Mouse (Mus musculus): ENCODE measurements around the gene Kcnh4.

DNA sequence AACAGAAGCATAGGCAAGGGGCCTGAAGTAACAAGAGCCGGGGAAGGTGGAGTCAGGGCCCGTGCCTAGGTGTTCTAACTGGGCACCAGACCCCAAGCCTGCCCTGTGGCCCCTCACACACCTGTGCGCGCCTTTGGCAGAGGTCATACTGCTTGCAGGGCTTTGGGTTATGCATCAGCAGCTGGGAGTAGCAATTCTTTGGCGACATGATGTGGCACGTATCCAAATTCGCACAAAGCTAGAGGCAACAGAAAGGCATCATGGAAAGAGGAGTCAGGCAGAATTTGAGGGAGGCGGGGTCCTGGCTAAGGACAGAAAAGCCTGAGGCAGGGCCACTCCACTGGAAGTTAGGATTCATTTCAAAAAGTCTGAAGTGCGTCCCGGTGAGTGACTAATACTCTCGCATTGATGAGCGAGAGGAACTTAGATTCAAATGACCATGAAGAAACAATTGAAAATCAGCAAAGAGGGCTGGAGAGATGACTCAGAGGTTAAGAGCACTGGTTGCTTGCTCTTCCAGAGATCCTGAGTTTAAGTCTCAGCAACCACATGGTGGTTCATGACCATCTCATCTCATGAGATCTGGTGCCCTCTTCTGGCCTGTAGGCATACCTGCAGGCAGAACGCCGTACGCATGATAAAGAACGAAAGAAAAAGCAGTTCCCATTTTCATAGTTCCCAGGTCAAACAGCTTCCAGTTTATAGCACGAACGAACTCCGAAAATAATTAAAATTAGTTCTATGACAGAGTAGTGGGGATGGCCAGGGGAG lies 57.5 kb downstream of the Kcnh4 start:
- TF ChIP-seq CTCF (IDR thresholded peaks at IDR 0.05; ENCODE audit: low read depth, low read length), result peak; percentile 71
- TF ChIP-seq GATA1 (IDR thresholded peaks at IDR 0.05; ENCODE audit: borderline replicate concordance, low read length), result no peak
- TF ChIP-seq POLR2AphosphoS5 (IDR thresholded peaks at IDR 0.05; ENCODE audit: insufficient replicate concordance, low read depth, low read length), result no peak
- no peak for TF ChIP-seq TAL1 (conservative IDR thresholded peaks at IDR 0.05; ENCODE audit: low read depth, low read length)
- TF ChIP-seq GATA2 (IDR thresholded peaks at IDR 0.05; ENCODE audit: borderline replicate concordance, low read depth, low read length), result no peak

All from G1E (cell line).